Mouse (Mus musculus): ENCODE data around the gene Arcn1.

Arcn1 gene

GRCm38 (mm10) chr9:44745371-44745770, 22.3 kb downstream of the Arcn1 start:
- no peak for DNase-seq (ENCODE audit: low read depth, low spot score)

DNA sequence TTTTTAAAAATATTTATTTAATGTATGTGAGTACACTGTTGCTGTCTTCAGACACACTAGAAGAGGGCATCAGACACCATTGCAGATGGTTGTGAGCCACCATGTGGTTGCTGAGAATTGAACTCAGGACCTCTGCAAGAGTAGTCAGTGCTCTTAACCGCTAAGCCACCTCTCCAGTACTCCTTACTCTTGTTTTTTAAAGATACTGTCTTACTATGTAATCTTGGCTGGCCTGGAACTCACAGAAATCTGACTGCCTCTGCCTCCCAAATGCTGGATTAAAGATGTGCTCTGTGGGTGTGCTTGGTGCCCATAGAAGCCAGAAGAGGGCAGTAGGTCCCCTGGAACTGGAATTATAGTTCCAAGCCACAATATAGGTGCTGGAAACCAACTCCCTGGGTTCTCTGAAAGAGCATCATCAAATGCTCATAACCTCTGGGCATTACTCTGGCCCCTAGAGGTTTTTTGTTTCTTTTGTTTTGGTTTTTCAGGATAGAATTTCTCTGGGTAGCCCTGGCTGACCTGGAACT, 26.9 kb downstream of the Arcn1 start:
- peak; percentile 34 for DNase-seq (ENCODE audit: low read depth, low spot score)

GRCm38 (mm10) chr9:44737240-44737949, 30.2 kb downstream of the Arcn1 start:
- DNase-seq (ENCODE audit: low read depth, low spot score) = no peak

- no peak for DNase-seq (ENCODE audit: low read depth, low spot score)
Observed at GRCm38 (mm10) chr9:44736301-44736700, 31.3 kb downstream of the Arcn1 start.

GRCm38 (mm10) chr9:44735886-44736285, 31.8 kb downstream of the Arcn1 start:
- no peak for DNase-seq (ENCODE audit: low read depth, low spot score)

GRCm38 (mm10) chr9:44734524-44735494, 32.8 kb downstream of the Arcn1 start, which contains the start of gene Phldb1:
Phldb1 (minus strand) TSS chr9:44735198.
- peak; percentile 83 for DNase-seq (ENCODE audit: low read depth, low spot score)

- peak; percentile 66 for DNase-seq (ENCODE audit: low read depth, low spot score)
Observed at GRCm38 (mm10) chr9:44733671-44734523, 33.7 kb downstream of the Arcn1 start.

- DNase-seq (ENCODE audit: low read depth, low spot score) = no peak
Observed at GRCm38 (mm10) chr9:44732921-44733530, 34.6 kb downstream of the Arcn1 start.

DNA sequence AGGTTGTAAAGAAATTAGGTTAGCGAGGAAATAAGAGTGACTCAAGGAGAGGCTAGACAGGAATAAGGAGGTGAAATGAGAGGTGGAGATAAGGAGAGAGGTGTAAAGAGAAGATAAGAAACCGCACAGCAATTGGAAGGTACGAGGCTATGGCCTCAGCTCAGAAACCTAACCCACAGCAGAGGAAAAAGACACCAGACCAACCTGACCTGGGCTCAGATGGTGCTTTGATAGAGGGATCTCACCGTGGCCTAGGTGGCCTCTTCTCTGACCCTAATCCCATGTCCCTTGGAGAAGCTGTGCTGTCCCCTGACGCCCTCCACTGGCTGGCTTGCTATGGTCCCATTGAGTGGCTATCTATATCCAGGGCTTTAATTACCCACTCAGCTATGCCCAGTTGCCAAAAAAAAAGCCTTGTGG, 35.5 kb downstream of the Arcn1 start:
- DNase-seq (ENCODE audit: low read depth, low spot score) = no peak

DNA sequence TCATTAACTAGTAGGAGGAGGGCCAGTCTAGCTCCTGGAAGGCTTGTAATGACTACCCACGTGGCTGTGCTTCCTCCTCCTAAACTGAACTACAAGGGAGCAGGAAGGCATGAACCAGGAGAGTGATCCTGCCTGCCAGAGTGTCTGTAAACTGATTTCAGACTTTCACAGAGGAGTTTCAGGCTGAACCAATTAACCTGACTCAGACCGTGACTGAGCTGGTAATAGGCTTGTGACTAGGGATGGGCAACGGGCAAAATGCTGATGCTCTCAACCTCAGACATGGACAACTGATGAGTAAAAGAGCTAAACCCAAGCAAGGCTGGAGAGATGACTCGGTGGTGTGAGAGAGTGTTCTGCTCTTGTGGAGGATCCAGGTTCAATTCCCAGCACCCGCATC, 40.2 kb downstream of the Arcn1 start:
- no peak for DNase-seq (ENCODE audit: low read depth, low spot score)

- no peak for DNase-seq (ENCODE audit: low read depth, low spot score)
Observed at GRCm38 (mm10) chr9:44726431-44727146, 41.1 kb downstream of the Arcn1 start.

DNA sequence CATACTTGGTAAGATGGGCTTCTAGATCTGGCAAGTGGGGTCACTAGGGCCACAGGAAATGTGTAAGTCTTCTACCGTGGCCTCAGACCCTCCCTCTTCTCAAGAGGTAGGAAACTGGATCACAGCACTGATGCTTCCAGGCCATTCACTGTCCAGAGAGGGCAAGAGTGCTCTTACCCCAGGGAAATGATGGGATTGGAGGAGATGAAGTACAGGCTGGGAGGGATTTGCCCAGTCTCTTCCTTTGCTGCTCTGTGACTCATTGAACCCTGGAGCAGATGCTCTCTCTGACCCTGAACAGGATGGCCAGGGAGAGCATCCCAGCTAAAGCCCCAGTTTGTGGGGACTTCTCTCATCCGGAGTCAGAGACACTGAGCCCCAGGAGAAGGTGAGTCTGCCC, 43.0 kb downstream of the Arcn1 start:
- no peak for DNase-seq (ENCODE audit: low read depth, low spot score)

- DNase-seq (ENCODE audit: low read depth, low spot score) = no peak
Observed at GRCm38 (mm10) chr9:44724223-44724622, 43.4 kb downstream of the Arcn1 start.

DNA sequence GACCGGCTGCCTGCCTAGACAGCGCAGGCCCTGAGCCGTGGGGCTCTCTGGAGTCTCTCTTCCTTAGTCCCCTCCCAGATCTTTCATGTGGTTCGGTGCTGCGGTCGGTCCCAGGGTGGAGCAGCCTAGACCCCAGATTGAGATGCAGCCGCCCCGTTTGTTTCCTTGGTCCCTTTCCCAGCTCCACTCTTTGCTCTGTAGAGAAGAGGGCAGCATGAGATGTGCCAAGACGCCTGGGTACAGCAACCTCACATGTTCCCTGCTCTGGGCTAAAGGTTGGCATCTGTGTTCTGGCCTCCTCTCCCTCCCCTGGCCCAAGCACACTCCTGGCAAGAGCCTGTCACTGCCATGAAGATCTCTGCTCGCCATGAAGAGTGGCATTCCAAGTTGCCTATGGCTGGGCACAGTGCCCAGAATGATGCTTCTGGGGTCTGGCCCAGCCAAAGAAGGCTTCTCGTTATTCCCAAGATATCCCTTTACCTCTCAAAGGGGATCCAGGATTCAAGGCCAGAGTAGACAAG, 44.1 kb downstream of the Arcn1 start:
- peak; percentile 42 for DNase-seq (ENCODE audit: low read depth, low spot score)

DNA sequence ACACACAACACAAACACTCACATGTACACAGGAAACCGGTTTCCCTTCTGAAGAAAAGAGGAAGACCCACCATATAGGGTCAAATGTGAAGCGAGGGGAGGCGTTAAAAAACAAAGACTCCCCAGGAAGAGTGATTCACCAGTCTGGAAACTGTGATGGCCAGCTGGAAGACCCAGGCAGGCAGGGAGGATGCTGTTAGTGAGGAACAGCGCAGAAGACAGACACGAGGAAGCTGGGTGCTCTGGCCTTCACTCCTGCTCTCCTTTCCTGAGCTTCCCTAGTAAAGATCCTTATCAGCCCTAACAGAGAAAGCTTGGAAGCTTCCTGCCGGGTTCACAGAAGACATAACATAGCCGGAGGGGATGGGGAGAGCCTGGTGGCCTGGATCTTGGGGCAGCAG, 44.6 kb downstream of the Arcn1 start:
- DNase-seq (ENCODE audit: low read depth, low spot score) = no peak

GRCm38 (mm10) chr9:44722575-44722974, 45.1 kb downstream of the Arcn1 start:
- no peak for DNase-seq (ENCODE audit: low read depth, low spot score)

DNA sequence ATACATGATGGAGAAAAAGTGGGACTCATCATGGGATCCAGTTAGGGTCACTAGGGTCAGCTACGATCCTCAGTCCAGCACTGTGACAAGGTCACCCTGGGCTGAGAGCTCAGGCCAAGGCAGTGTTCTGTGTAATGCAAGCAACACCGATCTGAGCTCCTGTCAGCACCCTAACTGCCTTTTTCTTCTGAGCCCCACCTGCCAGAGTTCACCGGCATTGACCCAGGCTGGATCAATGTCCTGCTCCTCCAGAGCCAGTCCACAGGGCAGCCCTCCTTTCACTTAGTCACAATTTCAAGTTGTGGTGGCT, 45.8 kb downstream of the Arcn1 start:
- no peak for DNase-seq (ENCODE audit: low read depth, low spot score)

GRCm38 (mm10) chr9:44721154-44721876, 46.3 kb downstream of the Arcn1 start:
- DNase-seq (ENCODE audit: low read depth, low spot score) = peak; percentile 71

- peak; percentile 49 for DNase-seq (ENCODE audit: low read depth, low spot score)
Observed at GRCm38 (mm10) chr9:44720358-44721153, 47.1 kb downstream of the Arcn1 start.
